Mouse (Mus musculus): Measurements from ENCODE around the gene Prr13. TPM values are rescaled to one million over a fixed set of nuclear protein-coding genes. Genes with fewer than 3 reads are reported as not detected.

Prr13 gene
- polyA plus RNA-seq, 1 experiment from 2014 or later = 57.6 TPM

GRCm38 (mm10) chr15:102445146-102445545 is 13.7 kb upstream of the Prr13 start, which contains the start of gene Amhr2:
Gene Amhr2 (plus strand): TSS chr15:102445367.
- Histone ChIP-seq H3K4me1 (0 out of 2 replicates have a peak, but pooled peaks cover 3% of the 10 kb centered on the region), H3K27me3 (ENCODE audit: low read depth, poor library complexity, severe bottlenecking) (no peaks in the 10 kb centered on the region), H3K9me3 (replicated peaks) (no peaks in the 10 kb centered on the region), H3K36me3 (no peaks in the 10 kb centered on the region), H3K27ac (no peak within 1 kb of the TSS), H3K4me3 (no peak within 1 kb of the TSS)
- no peak for DNase-seq (ENCODE audit: low spot score)
- 60% methylated on average over 8 of the region's 8 CpGs for WGBS

GRCm38 (mm10) chr15:102446448-102446847 is 12.4 kb upstream of the Prr13 start:
- H3K4me3 ChIP-seq = no peak overlapping the region
- H3K4me1 ChIP-seq = peaks cover 6% of the 10 kb centered on the region; the same call in 1 of the 2 replicates
- no peaks in the 10 kb centered on the region for H3K27me3 ChIP-seq (ENCODE audit: low read depth, poor library complexity, severe bottlenecking)
- no peak for DNase-seq (ENCODE audit: low spot score)
- no peaks in the 10 kb centered on the region for H3K9me3 ChIP-seq (replicated peaks)
- 44% methylated on average over 5 of the region's 6 CpGs for WGBS
- H3K27ac ChIP-seq = no peak overlapping the region
- H3K36me3 ChIP-seq = no peaks in the 10 kb centered on the region

- H3K36me3 ChIP-seq = no peaks in the 10 kb centered on the region
- WGBS = 51% methylated on average over 8 of the region's 8 CpGs
Observed at GRCm38 (mm10) chr15:102449366-102449765, 9.5 kb upstream of the Prr13 start.

GRCm38 (mm10) chr15:102450928-102451327 is 7.9 kb upstream of the Prr13 start:
- H3K36me3 ChIP-seq = no peaks in the 10 kb centered on the region
- DNase-seq (ENCODE audit: low spot score) = no peak
- WGBS = 47% methylated on average over 7 of the region's 7 CpGs
- H3K4me1 ChIP-seq = peaks cover 2% of the 10 kb centered on the region; the same call in 1 of the 2 replicates
- no peaks in the 10 kb centered on the region for H3K27me3 ChIP-seq (ENCODE audit: low read depth, poor library complexity, severe bottlenecking)
- H3K27ac ChIP-seq = no peak overlapping the region
- H3K9me3 ChIP-seq (replicated peaks) = no peaks in the 10 kb centered on the region
- H3K4me3 ChIP-seq = no peak overlapping the region

More at GRCm38 (mm10) chr15:102449366-102449765, 9.5 kb upstream of the Prr13 start:
- H3K9me3 ChIP-seq (replicated peaks) = no peaks in the 10 kb centered on the region
- H3K4me1 ChIP-seq = peaks cover 6% of the 10 kb centered on the region; the same call in 1 of the 2 replicates
- no peak overlapping the region for H3K4me3 ChIP-seq
- no peak overlapping the region for H3K27ac ChIP-seq
- H3K27me3 ChIP-seq (ENCODE audit: low read depth, poor library complexity, severe bottlenecking) = no peaks in the 10 kb centered on the region
- DNase-seq (ENCODE audit: low spot score) = no peak

GRCm38 (mm10) chr15:102451666-102452430 is 7.0 kb upstream of the Prr13 start:
- H3K9me3 ChIP-seq (replicated peaks) = no peaks in the 10 kb centered on the region
- H3K4me3 ChIP-seq = no peak overlapping the region
- H3K27ac ChIP-seq = no peak overlapping the region
- DNase-seq (ENCODE audit: low spot score) = no peak
- H3K4me1 ChIP-seq = peaks cover 2% of the 10 kb centered on the region; the same call in 1 of the 2 replicates
- H3K36me3 ChIP-seq = no peaks in the 10 kb centered on the region
- 82% methylated on average over 26 of the region's 26 CpGs for whole genome bisulfite sequencing
- no peaks in the 10 kb centered on the region for H3K27me3 ChIP-seq (ENCODE audit: low read depth, poor library complexity, severe bottlenecking)

- 37% methylated on average over 6 of the region's 6 CpGs for WGBS
- H3K27ac ChIP-seq = no peak overlapping the region
- no peak overlapping the region for H3K4me3 ChIP-seq
- no peaks in the 10 kb centered on the region for H3K36me3 ChIP-seq
- peaks cover 24% of the 10 kb centered on the region for H3K4me1 ChIP-seq
- no peaks in the 10 kb centered on the region for H3K27me3 ChIP-seq (ENCODE audit: low read depth, poor library complexity, severe bottlenecking)
- DNase-seq (ENCODE audit: low spot score) = peak; percentile 43
- H3K9me3 ChIP-seq (replicated peaks) = no peaks in the 10 kb centered on the region
Observed at GRCm38 (mm10) chr15:102455993-102456392, 2.8 kb upstream of the Prr13 start.

GRCm38 (mm10) chr15:102458050-102458736 is 635 bp upstream of the Prr13 start:
- H3K27ac ChIP-seq = 0 out of 2 replicates have a peak overlapping the region, but pooled peaks have one; percentile 66
- 78% methylated on average over 5 of the region's 5 CpGs for WGBS
- H3K9me3 ChIP-seq (replicated peaks) = no peaks in the 10 kb centered on the region
- DNase-seq (ENCODE audit: low spot score) = no peak
- H3K4me1 ChIP-seq = peaks cover 24% of the 10 kb centered on the region
- peak overlapping the region; percentile 56 for H3K4me3 ChIP-seq
- peaks cover 7% of the 10 kb centered on the region for H3K36me3 ChIP-seq
- no peaks in the 10 kb centered on the region for H3K27me3 ChIP-seq (ENCODE audit: low read depth, poor library complexity, severe bottlenecking)

GRCm38 (mm10) chr15:102459381-102459780 is 553 bp downstream of the Prr13 start:
- Histone ChIP-seq H3K36me3 (peaks cover 11% of the 10 kb centered on the region), H3K27me3 (ENCODE audit: low read depth, poor library complexity, severe bottlenecking) (no peaks in the 10 kb centered on the region), H3K9me3 (replicated peaks) (no peaks in the 10 kb centered on the region), H3K4me1 (peaks cover 24% of the 10 kb centered on the region), H3K4me3 (peak overlapping the region; percentile 56), H3K27ac (0 out of 2 replicates have a peak overlapping the region, but pooled peaks have one; percentile 66)
- WGBS = 37% methylated on average over 6 of the region's 6 CpGs
- no peak for DNase-seq (ENCODE audit: low spot score)

- Histone ChIP-seq H3K27ac (no peak overlapping the region), H3K27me3 (ENCODE audit: low read depth, poor library complexity, severe bottlenecking) (no peaks in the 10 kb centered on the region), H3K4me1 (peaks cover 24% of the 10 kb centered on the region), H3K36me3 (peaks cover 11% of the 10 kb centered on the region), H3K4me3 (0 out of 2 replicates have a peak overlapping the region, but pooled peaks have one; percentile 56), H3K9me3 (replicated peaks) (no peaks in the 10 kb centered on the region)
- no peak for DNase-seq (ENCODE audit: low spot score)
- 70% methylated on average over 5 of the region's 5 CpGs for WGBS
Observed at GRCm38 (mm10) chr15:102459847-102460246, 1.0 kb downstream of the Prr13 start.

- Histone ChIP-seq H3K27ac (no peak overlapping the region), H3K4me3 (0 out of 2 replicates have a peak overlapping the region, but pooled peaks have one; percentile 20), H3K36me3 (peaks cover 11% of the 10 kb centered on the region), H3K27me3 (ENCODE audit: low read depth, poor library complexity, severe bottlenecking) (no peaks in the 10 kb centered on the region), H3K9me3 (replicated peaks) (no peaks in the 10 kb centered on the region), H3K4me1 (peaks cover 24% of the 10 kb centered on the region)
- WGBS = 83% methylated on average over 12 of the region's 12 CpGs
- DNase-seq (ENCODE audit: low spot score) = no peak
Observed at GRCm38 (mm10) chr15:102460409-102460808, 1.6 kb downstream of the Prr13 start.

- no peak overlapping the region for H3K27ac ChIP-seq
- H3K4me1 ChIP-seq = peaks cover 24% of the 10 kb centered on the region
- no peaks in the 10 kb centered on the region for H3K9me3 ChIP-seq (replicated peaks)
- WGBS = 79% methylated on average over 4 of the region's 4 CpGs
- H3K4me3 ChIP-seq = no peak overlapping the region; the same call in 1 of the 2 replicates
- no peak for DNase-seq (ENCODE audit: low spot score)
- H3K27me3 ChIP-seq (ENCODE audit: low read depth, poor library complexity, severe bottlenecking) = no peaks in the 10 kb centered on the region
- H3K36me3 ChIP-seq = peaks cover 11% of the 10 kb centered on the region
Observed at GRCm38 (mm10) chr15:102460971-102461370, 2.1 kb downstream of the Prr13 start.

- Histone ChIP-seq H3K27ac (no peak overlapping the region), H3K9me3 (replicated peaks) (no peaks in the 10 kb centered on the region), H3K4me1 (peaks cover 24% of the 10 kb centered on the region), H3K27me3 (ENCODE audit: low read depth, poor library complexity, severe bottlenecking) (no peaks in the 10 kb centered on the region), H3K4me3 (no peak overlapping the region; the same call in 1 of the 2 replicates), H3K36me3 (peaks cover 11% of the 10 kb centered on the region)
- DNase-seq (ENCODE audit: low spot score) = no peak
- WGBS = 79% methylated on average over 9 of the region's 9 CpGs
Observed at GRCm38 (mm10) chr15:102461430-102462075, 2.7 kb downstream of the Prr13 start.

Measured in limb, embryonic 10.5 days (tissue).